Mouse (Mus musculus): Measurements from ENCODE around the gene Ripor2.

DNA sequence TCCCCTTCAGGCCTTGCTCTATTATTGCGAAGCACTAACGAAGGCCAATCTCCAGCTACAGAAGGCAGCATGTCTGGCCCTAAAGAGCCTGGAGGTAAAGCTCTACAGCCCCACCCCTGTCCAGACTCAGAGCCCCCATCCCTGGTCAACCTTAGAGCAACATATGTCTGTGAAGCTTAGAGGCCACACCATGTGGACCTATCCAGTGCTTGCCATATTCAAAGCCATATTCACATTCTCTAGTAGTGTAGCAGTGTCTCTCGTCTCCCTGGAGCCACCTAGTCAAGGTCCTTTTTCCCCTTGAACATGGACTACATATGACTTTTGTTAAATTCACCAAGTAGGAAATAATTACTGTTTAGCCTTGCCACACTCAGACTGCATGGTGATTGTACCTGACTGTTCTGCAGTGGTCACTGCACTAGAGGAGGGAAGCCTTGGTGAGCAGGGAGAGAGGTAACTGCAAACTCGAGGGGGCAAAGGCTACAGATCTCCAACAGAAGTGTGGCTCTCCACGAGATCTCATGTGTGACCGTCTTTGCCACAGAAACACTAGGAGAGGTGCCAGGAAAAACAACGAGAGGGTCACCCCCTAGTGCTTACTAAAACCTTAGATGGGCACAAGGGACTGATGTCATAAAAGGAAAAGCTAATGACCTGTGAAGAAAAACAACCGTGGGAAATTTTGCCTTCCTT is 141.9 kb downstream of the Ripor2 start:
- TF ChIP-seq CTCF (IDR thresholded peaks at IDR 0.05) (no peak), EP300 (IDR thresholded peaks at IDR 0.05; ENCODE audit: insufficient read depth, low read depth, low read length) (no peak)

Data from heart, adult 2 months (tissue).